Mouse (Mus musculus) heart, embryonic 14.5 days (tissue): ENCODE data around the gene Zfp316. TPM values are rescaled to one million over a fixed set of nuclear protein-coding genes. Genes with fewer than 3 reads are reported as not detected.

ENCODE experiments used
- ATAC-seq: fragments of 200-750 bp; cut with Nextera tagmentation; 2 replicates; pipeline ENCODE4 v1.8.0; 2017; ENCODE audit warnings: low read depth, moderate TSS enrichment; ENCODE audit not compliant: insufficient number of reproducible peaks, insufficient read depth, low FRiP score
- H3K27ac ChIP-seq, 2 experiments: fragments of 200-500 bp in 1 of 2; fragments of 300-500 bp in 1 of 2; sonication (generic) in 1 of 2; replicated peaks in 1 of 2; 2 replicates each; pipeline ENCODE4 v1.5.1; 2012 to 2014; ENCODE audit warnings: low read depth in 2 of 2, low read length in 2 of 2, control low read depth in 1 of 2, mild to moderate bottlenecking in 1 of 2, mixed read lengths in 1 of 2; ENCODE audit not compliant: control insufficient read depth in 1 of 2, insufficient read depth in 1 of 2
- H3K27me3 ChIP-seq: fragments of 300-500 bp; sonication (generic); 2 replicates; pipeline ENCODE4 v1.6.1; 2014; ENCODE audit warnings: mild to moderate bottlenecking, low read length, control low read depth; ENCODE audit not compliant: control insufficient read depth, insufficient read depth
- H3K36me3 ChIP-seq: fragments of 300-500 bp; sonication (generic); 2 replicates; pipeline ENCODE4 v1.6.1; 2014; ENCODE audit warnings: mild to moderate bottlenecking, control low read depth, low read length, mixed read lengths; ENCODE audit not compliant: control insufficient read depth, insufficient read depth
- H3K4me1 ChIP-seq, 2 experiments: fragments of 200-500 bp in 1 of 2; fragments of 300-500 bp in 1 of 2; sonication (generic) in 1 of 2; 2 replicates each; pipeline ENCODE4 v1.6.1; 2012 to 2014; ENCODE audit warnings: low read length in 2 of 2, control low read depth in 1 of 2, mixed read lengths in 1 of 2; ENCODE audit not compliant: control insufficient read depth in 2 of 2, insufficient read depth in 2 of 2
- H3K4me2 ChIP-seq: fragments of 300-500 bp; sonication (generic); 2 replicates; pipeline ENCODE4 v1.6.1; 2014; ENCODE audit warnings: mild to moderate bottlenecking, low read length
- H3K4me3 ChIP-seq, 2 experiments: fragments of 200-500 bp in 1 of 2; fragments of 300-500 bp in 1 of 2; sonication (generic) in 1 of 2; 2 replicates each; pipeline ENCODE4 v1.5.1; 2012 to 2014; ENCODE audit warnings: low read length in 2 of 2, mild to moderate bottlenecking in 2 of 2, control low read depth in 1 of 2, low read depth in 1 of 2, moderate library complexity in 1 of 2; ENCODE audit not compliant: control insufficient read depth in 1 of 2, insufficient read depth in 1 of 2
- H3K9ac ChIP-seq: fragments of 300-500 bp; sonication (generic); 2 replicates; pipeline ENCODE4 v1.6.1; 2014; ENCODE audit warnings: mild to moderate bottlenecking, low read length
- H3K9me3 ChIP-seq: fragments of 300-500 bp; sonication (generic); 2 replicates; pipeline ENCODE4 v1.6.1; 2016; ENCODE audit warnings: low read length, control low read depth; ENCODE audit not compliant: control insufficient read depth
- WGBS: fragments of 180-500 bp; shearing (Covaris S2); extraction: QIAGEN DNeasy Blood & Tissue Kit; methylation state at CpG from one replicate; pipeline ENCODE4 v1.1.7; 2014; 5-methylcytosine and 5-hydroxymethylcytosine counted together
- polyA plus RNA-seq: library from polyadenylated mRNA; unstranded; fragments of >200 nt; fragmentation: Nextera tagmentation; extraction: Ambion mirVana; gene quantifications from 2 replicates; pipeline ENCODE4 v1.2.1, GENCODE M21; 2014

Zfp316 gene
- polyA plus RNA-seq, 1 experiment from 2014 or later: 1.6 TPM

GRCm38 (mm10) chr5:143279247-143279646 lies 9.4 kb upstream of the Zfp316 start:
- no peak for ATAC-seq
- Histone ChIP-seq H3K27me3 (peaks cover 51% of the 10 kb centered on the region), H3K9ac (no peak overlapping the region), H3K4me2 (no peak overlapping the region), H3K27ac (no peak overlapping the region), H3K4me3 (no peak overlapping the region), H3K36me3 (no peaks in the 10 kb centered on the region), H3K4me1 (no peaks in the 10 kb centered on the region), H3K9me3 (no peaks in the 10 kb centered on the region)
- 45% methylated on average over 10 of the region's 10 CpGs for WGBS

- peaks cover 43% of the 10 kb centered on the region for H3K27me3 ChIP-seq
- peaks cover 0 to under 1% of the 10 kb centered on the region in 2 experiments; a peak in 1 of 4 replicates for H3K4me1 ChIP-seq
- 48% methylated on average over 5 of the region's 5 CpGs for WGBS
- ATAC-seq: no peak
- H3K4me3 ChIP-seq: no peak overlapping the region
- no peaks in the 10 kb centered on the region for H3K9me3 ChIP-seq
- no peak overlapping the region for H3K4me2 ChIP-seq
- H3K27ac ChIP-seq: no peak overlapping the region
- H3K9ac ChIP-seq: no peak overlapping the region
- H3K36me3 ChIP-seq: no peaks in the 10 kb centered on the region
Measured at GRCm38 (mm10) chr5:143275761-143276160, 5.9 kb upstream of the Zfp316 start.

GRCm38 (mm10) chr5:143272540-143273330 lies 2.9 kb upstream of the Zfp316 start:
- 89% methylated on average over 16 of the region's 16 CpGs for WGBS
- H3K4me2 ChIP-seq: no peak overlapping the region
- H3K27ac ChIP-seq: no peak overlapping the region
- H3K9me3 ChIP-seq: no peaks in the 10 kb centered on the region
- no peaks in the 10 kb centered on the region for H3K36me3 ChIP-seq
- peaks cover 12 to 16% of the 10 kb centered on the region in 2 experiments for H3K4me1 ChIP-seq
- ATAC-seq: no peak
- no peak overlapping the region for H3K9ac ChIP-seq
- peaks cover 20% of the 10 kb centered on the region for H3K27me3 ChIP-seq
- no peak overlapping the region for H3K4me3 ChIP-seq

GRCm38 (mm10) chr5:143272108-143272507 lies 2.3 kb upstream of the Zfp316 start:
- no peaks in the 10 kb centered on the region for H3K9me3 ChIP-seq
- no peaks in the 10 kb centered on the region for H3K36me3 ChIP-seq
- no peak for ATAC-seq
- peaks cover 14% of the 10 kb centered on the region; the same call in 1 of the 2 replicates for H3K27me3 ChIP-seq
- WGBS: 69% methylated on average over 3 of the region's 3 CpGs
- H3K4me3 ChIP-seq: no peak overlapping the region
- no peak overlapping the region for H3K4me2 ChIP-seq
- peaks cover 12 to 16% of the 10 kb centered on the region in 2 experiments for H3K4me1 ChIP-seq
- no peak overlapping the region for H3K9ac ChIP-seq
- no peak overlapping the region for H3K27ac ChIP-seq

GRCm38 (mm10) chr5:143271642-143272041 lies 1.8 kb upstream of the Zfp316 start:
- Histone ChIP-seq H3K9ac (no peak overlapping the region), H3K27ac (no peak overlapping the region), H3K27me3 (0 out of 2 replicates have a peak, but pooled peaks cover 10% of the 10 kb centered on the region), H3K4me3 (no peak overlapping the region), H3K4me2 (no peak overlapping the region), H3K9me3 (no peaks in the 10 kb centered on the region), H3K4me1 (peaks cover 12 to 16% of the 10 kb centered on the region in 2 experiments), H3K36me3 (no peaks in the 10 kb centered on the region)
- WGBS: 66% methylated on average over 6 of the region's 6 CpGs
- ATAC-seq: no peak

GRCm38 (mm10) chr5:143270151-143270519 lies 313 bp upstream of the Zfp316 start:
- Histone ChIP-seq H3K4me2 (peak overlapping the region; percentile 88), H3K4me1 (peaks cover 12 to 18% of the 10 kb centered on the region in 2 experiments), H3K36me3 (no peaks in the 10 kb centered on the region), H3K27ac (0 out of 4 replicates have a peak overlapping the region, but pooled peaks of 1 of the 2 experiments have one; percentile 66), H3K9ac (peak overlapping the region; percentile 94), H3K27me3 (0 out of 2 replicates have a peak, but pooled peaks cover 9% of the 10 kb centered on the region), H3K9me3 (no peaks in the 10 kb centered on the region), H3K4me3 (peak overlapping the region; percentile 92 to 97)
- 6% methylated on average over 12 of the region's 12 CpGs for WGBS
- no peak; the same call in 1 of the 2 replicates for ATAC-seq

GRCm38 (mm10) chr5:143268985-143269362 lies 848 bp downstream of the Zfp316 start:
- Histone ChIP-seq H3K4me3 (peak overlapping the region; percentile 92 to 97), H3K27me3 (no peaks in the 10 kb centered on the region), H3K27ac (0 out of 4 replicates have a peak overlapping the region, but pooled peaks of 1 of the 2 experiments have one; percentile 9), H3K4me1 (peaks cover 17 to 25% of the 10 kb centered on the region in 2 experiments), H3K36me3 (peaks cover 8% of the 10 kb centered on the region), H3K9me3 (no peaks in the 10 kb centered on the region), H3K9ac (peak overlapping the region; percentile 94), H3K4me2 (peak overlapping the region; percentile 88)
- ATAC-seq: no peak
- 25% methylated on average over 8 of the region's 8 CpGs for WGBS
